Mouse (Mus musculus): ENCODE measurements around the gene Stmnd1. TPM values are rescaled to one million over a fixed set of nuclear protein-coding genes. Genes with fewer than 3 reads are reported as not detected.

The Stmnd1 gene
- polyA plus RNA-seq, 1 experiment from 2014 or later: not detected

Other genes with a start within 250 kb of the Stmnd1 start
- gene Rbm24, start 144.7 kb downstream of the Stmnd1 start, polyA plus RNA-seq (2016; fragmentation: Nextera tagmentation; extraction: Ambion mirVana): 1.9 and 2.1 TPM in 2 replicates
- gene Cap2, start 228.1 kb downstream of the Stmnd1 start, polyA plus RNA-seq (2016; fragmentation: Nextera tagmentation; extraction: Ambion mirVana): 9.2 and 11.2 TPM in 2 replicates

Measured in midbrain, embryonic 10.5 days (tissue).